Mouse (Mus musculus) liver, adult (tissue): ENCODE data around the gene C1galt1c1.

Experiments used
- GATA4 ChIP-seq: IDR thresholded peaks from 2 replicates; pipeline ENCODE4 v1.6.1; 2014; ENCODE audit warnings: mild to moderate bottlenecking, low read length; ENCODE audit not compliant: insufficient replicate concordance

C1galt1c1 gene

DNA sequence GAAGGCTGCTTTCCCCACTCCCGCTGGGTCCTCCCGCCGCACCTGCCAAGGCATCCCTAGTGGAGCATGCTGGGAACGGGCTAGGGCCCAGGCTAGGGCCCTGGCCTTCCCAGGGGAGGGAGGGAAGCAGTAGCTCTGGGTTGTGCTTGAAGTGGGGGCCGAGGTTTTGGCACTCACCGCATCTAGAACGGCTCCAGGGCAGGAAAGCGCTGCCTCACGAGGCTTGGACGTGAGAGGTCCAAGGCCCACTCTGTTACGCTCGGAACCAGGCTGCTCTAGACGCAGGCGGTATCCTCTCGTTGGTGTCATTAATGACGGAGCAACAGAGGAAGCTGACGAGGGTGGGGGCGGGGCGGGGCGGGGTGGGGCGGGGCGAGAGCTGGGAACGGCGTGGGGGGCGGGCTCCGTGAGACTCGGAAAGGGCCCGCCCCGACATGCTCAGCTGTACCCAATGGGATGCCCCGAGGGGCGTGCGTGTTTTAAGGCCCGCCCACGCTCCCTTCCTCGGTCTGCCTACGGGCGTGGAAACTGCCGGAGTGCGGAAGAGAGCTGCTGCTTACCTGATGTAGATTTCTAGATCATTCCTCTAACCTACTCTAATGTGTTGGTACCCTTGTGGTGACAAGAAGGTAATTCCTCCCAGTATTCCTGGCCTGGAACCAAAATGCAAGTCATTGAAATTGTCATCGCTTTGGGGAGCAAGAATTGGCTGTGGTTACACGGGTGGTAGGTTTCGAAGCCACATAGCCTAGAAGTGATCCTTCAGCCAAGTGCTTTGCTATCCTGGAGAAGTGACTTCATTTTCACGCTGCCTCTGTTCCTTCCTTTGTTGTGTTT is at the start of gene C1galt1c1:
C1galt1c1 (minus strand) TSS at position 287 of the 837 bp plus-strand sequence.
- TF ChIP-seq GATA4 = no peak

DNA sequence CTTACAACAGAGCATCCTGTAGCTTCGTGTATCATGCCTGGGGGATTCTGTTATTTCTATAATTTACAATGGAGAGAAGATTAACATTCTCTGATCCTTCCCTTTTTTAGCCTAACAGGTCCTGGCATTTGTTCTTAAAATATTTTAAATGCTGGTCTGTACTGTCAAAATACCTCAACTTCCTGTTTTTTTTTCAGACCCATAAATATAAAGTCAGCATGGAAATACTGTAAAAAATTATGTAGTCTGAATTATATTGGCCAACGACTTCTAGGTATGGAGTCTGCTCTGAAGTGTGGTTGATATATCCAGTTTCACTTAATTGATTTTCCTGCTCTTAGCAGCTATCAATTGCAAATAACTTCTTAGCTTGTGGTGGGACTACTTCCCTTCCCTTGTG is 47.1 kb upstream of the C1galt1c1 start:
- TF ChIP-seq GATA4 = no peak

DNA sequence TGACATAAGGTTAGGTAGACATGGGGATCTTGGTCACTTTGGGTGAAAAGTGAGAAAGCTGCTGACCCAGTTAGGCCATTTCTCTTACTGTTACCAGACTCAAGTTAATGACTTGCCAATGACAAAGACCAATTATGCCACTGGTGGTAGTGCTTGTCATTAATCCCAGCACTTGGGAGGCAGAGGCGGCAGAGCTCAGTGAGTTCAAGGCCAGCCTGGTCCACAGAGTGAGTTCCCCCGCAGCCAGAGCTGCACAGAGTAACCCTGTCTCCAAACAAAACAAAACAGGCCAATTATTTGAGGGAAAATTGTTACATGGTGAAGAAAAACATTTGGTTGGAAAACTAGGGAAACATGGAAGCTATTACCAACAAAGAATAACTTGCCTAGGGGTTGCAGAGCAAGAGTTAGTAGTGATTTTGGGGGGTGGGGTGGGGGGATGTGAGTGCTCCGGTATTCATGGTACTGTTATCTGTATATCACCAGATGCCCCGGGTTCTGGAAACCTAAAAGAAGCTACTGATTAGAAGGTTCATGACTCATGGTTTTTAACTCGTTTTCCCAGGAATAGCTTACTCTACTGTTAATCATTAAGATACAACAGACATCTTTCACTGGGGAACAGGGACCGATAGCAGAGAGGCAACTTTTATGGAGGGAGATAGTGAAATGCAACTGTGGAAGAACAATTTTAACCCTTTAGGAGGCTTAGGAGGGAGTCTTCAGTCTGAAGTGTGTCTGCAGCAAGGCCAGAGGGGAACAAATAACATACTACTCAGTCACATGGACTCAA is 34.4 kb upstream of the C1galt1c1 start:
- TF ChIP-seq GATA4 = no peak

DNA sequence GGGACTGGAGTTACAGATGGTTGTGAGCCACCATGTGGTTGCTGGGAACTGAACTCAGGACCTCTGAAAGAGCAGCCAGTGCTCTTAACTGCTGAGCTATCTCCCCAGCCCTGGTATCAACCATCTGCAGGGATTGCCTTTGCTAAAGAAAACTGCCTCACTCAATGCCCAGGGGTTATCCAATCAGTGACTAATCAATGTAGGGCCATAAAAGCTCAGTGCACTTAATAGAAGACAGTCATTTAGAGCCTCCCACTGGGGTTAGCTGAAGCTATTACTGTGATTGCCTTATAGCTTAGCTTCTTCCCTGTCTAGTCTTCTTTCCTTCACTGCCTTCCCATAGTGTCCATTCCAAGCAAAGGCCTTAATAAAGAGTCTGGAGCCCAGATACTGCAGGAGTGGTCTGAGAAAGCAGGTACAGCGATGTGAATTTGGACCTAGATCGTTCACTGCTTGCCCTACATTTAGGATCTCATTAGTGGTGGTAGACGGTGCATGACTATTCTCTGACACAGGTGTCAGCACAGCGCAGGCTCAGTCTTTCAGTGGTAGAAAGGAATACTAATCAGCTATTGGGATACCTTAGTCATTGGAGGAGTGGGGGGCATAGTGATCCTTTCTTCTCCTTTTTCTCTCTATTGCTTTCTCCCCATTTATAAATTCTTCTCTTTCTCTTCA is 21.5 kb upstream of the C1galt1c1 start:
- no peak for TF ChIP-seq GATA4

DNA sequence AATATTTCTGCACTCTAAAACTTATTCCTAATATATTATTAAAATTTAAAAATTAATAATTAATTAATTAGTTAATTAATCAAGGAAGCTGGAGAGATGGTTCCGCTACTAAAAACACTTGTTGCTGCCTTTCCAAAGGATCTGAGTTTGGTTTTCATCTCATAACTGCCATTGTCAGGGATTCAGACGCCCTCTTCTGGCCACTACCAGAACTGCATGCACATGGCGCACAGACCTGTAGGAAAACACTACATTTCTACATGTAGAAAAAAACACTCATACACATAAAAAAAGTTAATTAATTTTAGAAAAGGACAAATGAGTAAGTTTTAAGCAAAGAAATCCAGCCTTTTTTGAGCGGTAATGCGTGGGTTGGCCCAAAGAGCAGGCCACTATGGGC is 19.8 kb upstream of the C1galt1c1 start:
- no peak for TF ChIP-seq GATA4

DNA sequence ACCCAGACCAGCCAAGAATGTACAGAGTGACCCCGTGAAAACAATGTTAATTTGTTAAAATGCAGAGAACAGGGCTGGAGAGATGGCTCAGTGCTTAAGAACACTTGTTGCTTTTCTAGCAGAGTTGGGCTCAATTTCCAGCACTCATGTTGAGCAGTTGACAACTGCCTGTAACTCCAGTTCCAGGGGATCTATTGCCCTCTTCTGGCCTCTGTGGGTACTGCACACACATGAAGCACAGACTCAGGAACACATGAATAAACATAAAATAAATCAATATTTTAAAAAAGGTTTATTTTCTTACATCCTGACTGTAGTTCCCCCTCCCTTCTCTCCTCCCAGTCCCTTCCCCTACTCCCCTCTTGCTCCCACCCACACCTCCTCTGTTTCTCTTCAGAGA is 18.3 kb upstream of the C1galt1c1 start:
- TF ChIP-seq GATA4 = no peak

DNA sequence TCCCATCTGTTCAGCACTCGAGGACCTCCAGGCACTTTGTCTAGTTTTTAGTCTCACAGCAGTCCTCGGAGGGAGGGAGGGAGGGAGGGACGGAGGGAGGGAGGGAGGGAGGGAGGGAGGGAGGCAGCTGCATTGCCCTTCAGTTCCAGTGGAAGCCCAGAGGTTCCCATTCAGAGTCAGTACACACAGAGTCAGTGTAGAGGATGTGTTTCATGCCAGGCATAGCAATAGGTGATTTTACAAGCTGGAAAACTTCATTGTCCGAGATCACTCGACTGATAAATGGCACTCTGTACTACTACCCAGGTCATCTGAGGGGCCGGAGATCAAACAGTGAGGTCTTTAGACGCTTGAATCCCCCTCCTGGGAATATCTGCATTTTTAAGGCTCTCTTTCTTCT is 16.3 kb upstream of the C1galt1c1 start:
- TF ChIP-seq GATA4 = no peak

DNA sequence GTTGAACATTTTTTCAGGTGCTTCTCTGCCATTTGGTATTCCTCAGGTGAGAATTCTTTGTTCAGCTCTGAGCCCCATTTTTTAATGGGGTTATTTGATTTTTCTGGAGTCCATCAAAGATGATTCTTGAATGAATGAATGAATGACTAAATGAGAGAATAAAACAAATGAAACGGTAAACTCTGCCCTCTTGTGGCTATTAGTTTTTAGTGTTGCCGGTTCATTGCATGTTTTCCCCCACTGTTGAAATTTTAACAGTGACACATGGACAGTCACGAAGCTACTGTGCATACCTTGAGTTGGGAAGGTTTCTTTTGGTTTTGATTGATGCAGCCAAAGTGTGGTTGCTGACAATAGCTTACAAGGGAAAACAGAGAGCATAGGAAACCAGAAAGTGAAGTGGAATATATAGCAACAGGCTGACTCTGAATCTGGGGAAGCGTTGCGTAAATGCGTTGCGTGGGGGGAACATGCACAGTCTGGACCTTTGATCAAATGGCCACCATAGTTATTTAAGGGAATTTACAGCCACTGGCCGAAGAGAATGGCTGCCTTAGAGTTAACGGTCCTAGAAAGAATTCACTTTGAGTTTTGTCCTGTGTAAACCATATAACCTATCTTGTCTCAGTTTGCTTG is 15.6 kb upstream of the C1galt1c1 start:
- TF ChIP-seq GATA4 = no peak

DNA sequence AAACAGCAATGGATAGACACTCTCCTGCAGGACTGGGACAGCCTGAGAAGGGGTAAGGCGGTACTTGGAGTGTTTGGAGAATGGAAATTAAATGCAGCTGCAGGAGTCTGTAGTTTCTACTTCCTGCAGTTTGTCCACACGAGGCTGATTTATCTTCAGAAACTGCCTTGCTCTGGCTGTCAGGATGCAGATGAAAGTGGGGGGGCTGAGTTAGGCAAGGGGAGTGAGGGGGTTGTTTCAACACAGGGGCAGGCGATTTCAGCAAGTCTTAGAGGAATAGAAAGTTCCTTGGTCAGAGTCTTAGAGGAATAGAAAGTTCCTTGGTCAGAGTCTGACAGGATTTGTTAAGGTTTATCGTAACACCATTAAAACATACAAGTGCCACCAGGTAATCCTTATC is 7.3 kb upstream of the C1galt1c1 start:
- no peak for TF ChIP-seq GATA4

DNA sequence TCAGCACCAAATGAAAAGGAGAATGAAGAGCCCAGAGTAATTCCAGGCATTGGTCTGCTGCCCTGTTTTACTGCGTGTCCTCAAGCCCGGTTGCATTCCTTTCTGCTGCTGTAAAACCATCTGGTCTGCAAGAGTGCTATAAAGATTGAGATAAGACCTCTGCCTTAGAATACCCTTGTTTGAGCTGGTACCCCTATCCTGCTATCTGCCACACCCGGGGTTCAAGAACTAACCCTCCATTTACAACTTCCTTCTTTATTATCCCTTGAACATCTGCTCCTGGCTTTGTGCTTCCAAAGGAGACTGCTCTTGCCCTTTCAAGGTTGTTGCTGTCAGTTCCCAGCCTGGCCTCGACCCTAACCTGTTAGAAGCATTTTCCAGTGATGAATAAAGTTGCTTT is 6.5 kb upstream of the C1galt1c1 start:
- TF ChIP-seq GATA4 = no peak

DNA sequence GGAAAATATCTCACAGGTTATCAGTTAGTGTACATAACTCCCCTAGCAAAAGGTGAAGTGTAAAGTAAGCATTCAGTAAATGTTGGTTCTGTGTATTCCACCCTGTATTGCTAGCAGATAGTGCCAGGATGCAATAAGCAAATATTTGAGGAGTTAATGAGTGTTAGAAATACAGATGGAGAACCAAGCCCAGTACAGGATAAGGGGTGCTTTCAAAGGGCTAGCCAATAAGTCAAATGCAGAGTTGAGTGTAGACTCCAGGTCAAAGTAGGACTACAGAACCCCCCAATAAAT is 698 bp upstream of the C1galt1c1 start:
- no peak for TF ChIP-seq GATA4

DNA sequence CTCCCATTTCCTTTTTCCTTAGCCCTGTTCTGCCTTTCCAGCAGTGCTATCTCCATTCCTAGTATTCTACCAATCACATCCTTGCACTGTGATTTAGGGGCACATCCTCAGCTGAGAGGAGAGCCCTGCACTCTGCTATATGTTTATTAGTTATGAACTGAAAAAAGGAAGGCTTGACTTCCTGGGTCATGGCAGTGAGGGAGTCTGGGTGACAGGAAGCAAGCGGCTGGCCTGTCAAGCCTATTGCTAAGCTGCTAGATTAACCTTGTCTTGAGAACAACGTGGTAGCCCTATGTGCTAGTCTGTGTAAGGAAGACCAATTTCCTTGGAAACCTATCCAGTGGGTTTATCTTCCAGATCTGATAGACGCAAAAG is 33.9 kb downstream of the C1galt1c1 start:
- TF ChIP-seq GATA4 = no peak

DNA sequence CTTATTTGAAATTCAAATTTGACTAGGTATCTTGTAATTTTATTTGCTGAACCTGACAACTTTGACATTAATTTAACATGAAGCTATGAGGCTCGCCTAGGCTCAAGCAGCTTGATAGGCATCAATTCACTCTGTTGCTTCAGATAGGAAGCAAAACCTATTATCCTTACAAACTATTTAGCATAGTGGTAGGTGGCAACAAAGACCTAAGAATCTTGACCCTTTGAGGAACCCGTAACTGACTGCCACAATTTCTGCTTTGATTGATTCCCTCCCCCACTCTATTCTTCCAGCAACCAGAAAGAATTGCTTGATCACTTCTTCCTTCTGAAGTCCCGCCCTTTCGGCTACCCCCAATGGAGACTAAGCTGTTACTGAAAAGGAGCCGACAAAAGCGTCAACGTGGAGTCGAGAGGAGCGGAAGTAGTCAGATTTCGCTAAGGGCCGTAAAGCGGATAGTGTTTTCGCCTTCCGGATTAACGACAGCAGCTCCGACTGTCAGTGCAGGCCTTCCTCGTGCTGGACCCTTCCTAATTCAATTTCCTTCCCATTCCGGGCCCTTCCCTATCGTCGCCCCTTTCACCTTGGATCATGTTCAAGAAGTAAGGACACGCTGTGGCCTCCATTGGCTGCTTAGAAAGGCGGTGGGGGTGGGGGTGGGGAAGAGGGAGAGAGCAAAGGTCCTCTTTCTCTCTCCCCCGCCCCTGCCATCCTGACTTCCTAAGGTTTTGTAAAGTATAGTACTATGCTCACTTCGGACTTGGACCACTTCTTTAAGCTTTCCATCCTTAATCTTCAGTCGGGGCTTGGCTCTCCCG is 34.5 kb downstream of the C1galt1c1 start, which contains the start of gene Mcts1:
Mcts1 (plus strand) TSS at position 402 of the 818 bp plus-strand sequence.
- TF ChIP-seq GATA4 = peak; percentile 15; the same call in 1 of the 2 replicates

DNA sequence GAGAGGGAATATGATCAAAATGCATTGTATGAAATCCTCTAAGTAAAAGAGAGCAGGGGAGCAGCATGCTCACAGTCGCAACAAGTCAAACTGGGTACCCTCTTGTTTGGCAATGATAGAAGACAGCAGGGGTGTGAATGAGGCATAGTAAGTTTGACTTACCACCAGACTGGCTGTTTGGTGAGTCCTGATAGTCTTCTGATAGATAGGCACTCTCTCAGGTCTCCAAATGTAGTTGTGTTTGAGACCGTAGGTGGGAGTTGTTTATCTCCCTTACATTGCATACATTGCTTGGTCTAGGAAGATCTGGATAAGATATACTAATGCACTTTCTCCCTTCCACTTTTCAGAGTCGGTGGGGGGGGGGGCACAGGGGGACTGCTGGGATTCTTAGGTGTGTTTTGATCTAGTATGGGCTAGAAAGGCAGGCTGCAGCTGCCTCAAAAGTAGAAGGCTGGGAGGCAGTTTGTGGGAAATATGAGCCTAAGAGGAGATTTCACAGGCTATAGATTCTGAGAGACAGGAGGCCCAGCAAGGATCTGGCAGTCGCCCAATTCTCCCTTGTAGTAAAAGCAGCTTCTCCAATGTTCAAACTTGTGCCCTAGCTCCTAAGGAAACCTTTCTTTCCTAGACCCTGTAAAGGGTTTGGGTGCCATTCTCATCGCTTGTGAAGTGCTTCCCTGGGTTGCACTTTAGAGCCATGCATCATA is 41.6 kb downstream of the C1galt1c1 start:
- TF ChIP-seq GATA4 = no peak

DNA sequence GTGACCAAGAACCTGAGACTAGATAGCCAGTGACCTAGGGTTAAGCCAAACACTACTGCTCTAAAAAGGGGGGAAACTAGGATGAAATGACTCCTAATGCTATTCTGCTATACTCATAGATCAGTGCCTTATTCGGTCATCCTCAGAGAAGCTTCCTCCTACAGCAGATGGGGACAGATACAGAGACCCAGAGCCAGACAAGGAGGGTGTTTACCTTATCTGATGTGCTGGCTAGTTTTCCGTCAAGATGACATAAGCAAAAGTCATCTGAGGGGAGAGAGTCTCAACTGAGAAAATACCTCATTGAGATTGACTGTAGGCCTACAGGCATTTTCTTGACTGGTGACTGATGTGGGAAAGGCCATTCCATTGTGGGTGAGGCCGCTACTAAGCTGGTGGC is 43.1 kb downstream of the C1galt1c1 start:
- no peak for TF ChIP-seq GATA4

DNA sequence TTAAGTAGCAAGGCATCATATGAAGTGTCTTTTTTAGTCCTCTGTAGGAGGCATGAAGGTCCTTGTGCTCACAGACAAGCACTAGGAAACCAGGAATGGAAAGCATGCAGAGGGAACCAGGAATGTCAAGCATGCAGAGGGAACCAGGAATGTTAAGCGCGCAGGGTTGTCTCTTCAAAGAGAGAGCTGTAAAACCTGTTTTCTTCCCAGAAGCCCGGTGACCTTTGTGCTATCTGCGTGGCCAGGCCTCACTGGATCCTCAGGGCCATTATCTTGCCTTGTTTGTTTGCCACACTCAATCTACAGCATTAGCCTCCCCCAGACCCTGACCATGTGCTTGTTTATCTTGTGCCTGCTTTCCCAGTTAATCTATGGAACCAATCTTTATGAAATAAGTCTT is 45.1 kb downstream of the C1galt1c1 start:
- no peak for TF ChIP-seq GATA4
